Mouse (Mus musculus) hematopoietic stem cell, adult 5-6 weeks (primary cell): Measurements from ENCODE around the gene Evl. TPM values are rescaled to one million over a fixed set of nuclear protein-coding genes. Genes with fewer than 3 reads are reported as not detected.
"Not testable (repeated sequence)": the region's sequence is repeated elsewhere in the genome, so short reads cannot be mapped to it uniquely, and the experiment has no call there.

ENCODE experiments used
- ATAC-seq, 2 experiments: fragments of 125-278 bp in 1 of 2; replicated peaks in 1 of 2; 2 replicates each; pipeline ENCODE4 v1.8.0; 2016 to 2017; ENCODE audit warnings: inconsistent platforms in 2 of 2, mild to moderate bottlenecking in 2 of 2, moderate number of reproducible peaks in 2 of 2, low read depth in 1 of 2, moderate TSS enrichment in 1 of 2; ENCODE audit not compliant: low FRiP score in 2 of 2, poor library complexity in 2 of 2, severe bottlenecking in 2 of 2, insufficient read depth in 1 of 2, low TSS enrichment in 1 of 2
- total RNA-seq: library from RNA; stranded (forward); fragments of 172-1452, 232-1000 nt; gene quantifications from 2 replicates; pipeline ENCODE4 v1.2.3, GENCODE M21; 2017

The Evl gene
- total RNA-seq, 1 experiment from 2014 or later = 19.3 TPM

DNA sequence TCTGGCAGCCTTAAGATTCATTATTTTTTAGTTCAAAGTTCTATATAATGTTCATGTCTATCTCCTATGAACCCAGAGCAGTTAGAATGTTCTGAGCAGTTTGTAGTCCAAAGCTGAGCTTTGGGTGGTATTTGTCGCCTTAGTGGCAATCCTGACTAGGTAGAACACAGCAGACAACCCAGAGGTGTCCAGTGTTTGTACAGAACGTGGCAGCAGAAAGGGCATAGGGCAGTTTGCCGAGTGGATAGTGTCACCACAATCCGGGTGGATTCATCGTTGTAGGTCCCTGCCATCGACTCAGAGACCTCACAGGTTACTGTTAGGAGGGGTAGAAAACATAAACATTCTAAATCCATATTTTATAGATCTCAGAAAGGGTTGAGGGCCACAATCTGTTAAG, 151.0 kb downstream of the Evl start:
- ATAC-seq = no peak

DNA sequence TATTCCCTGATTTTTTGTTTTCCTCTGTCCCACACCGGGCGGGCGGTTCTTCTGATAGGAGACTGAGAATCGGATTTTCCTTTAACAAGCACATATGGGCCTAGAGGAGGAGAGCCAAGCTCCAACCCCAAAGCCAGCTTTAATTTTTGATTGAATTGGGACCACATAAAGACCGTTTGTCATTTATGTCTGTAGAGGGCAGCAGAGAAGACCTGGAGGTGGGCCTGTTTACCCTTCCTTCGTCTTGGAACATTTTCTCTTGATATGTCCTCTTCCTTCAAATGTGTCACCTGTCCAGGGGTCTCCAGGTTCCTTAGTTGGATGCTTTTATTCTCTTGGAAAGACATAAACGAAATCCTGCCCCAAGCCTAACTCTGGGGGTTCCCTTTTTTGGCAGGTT, 151.6 kb downstream of the Evl start:
- ATAC-seq = no peak; a peak in 1 of 4 replicates

DNA sequence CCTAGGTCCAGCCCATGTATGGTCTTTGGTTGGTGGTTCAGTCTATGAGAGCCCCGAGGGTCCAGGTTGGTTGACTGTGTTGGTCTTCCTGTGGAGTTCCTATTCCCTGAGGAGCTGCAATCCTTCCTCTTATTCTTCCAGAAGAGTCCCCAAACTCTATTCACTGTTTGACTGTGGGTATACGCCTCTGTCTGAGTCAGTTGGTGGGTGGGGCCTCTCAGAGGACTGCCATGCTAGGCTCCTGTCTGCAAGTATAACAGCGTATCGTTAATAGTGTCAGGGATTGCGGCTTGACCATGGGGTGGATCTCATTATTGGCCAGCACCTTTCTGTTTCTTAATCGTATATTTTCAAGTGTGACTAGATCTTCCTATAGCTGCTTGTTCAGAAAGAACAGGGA, 154.9 kb downstream of the Evl start:
- ATAC-seq = no peak

DNA sequence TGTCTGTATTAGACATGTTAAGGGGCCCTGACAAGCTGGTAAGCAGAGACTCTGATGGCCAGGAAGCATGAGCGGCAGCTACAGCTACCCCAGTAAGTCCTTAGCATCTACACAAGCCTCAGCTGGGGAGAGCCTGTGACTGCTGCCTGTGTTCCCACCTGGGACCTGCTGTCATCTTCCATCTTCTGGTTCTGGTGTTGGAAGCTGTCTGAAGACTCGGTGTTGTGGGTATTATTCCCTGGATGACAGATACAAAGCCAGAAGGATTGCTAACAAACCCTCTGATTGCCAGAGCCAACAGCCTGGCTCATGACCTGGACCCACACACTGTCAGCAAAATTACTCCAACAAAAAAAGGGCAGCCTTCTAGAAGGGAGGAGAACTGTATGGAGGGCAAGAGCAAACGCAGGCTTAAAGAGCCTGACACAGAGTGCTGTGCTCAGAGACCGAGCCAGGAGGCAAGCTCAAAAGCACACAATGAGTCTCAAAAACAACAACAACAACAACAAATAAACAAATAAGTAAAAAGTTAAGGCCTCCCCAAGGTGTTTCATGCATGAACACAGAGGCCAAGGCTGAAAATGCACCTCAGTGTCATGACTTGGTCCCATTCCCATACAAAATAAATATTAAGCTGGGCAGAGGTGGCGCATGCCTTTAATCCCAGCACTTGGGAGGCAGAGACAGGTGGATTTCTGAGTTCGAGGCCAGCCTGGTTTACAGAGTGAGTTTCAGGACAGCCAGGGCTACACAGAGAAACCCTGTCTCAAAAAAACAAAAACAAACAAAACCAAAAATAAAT, 155.6 kb downstream of the Evl start:
- ATAC-seq = no peak

DNA sequence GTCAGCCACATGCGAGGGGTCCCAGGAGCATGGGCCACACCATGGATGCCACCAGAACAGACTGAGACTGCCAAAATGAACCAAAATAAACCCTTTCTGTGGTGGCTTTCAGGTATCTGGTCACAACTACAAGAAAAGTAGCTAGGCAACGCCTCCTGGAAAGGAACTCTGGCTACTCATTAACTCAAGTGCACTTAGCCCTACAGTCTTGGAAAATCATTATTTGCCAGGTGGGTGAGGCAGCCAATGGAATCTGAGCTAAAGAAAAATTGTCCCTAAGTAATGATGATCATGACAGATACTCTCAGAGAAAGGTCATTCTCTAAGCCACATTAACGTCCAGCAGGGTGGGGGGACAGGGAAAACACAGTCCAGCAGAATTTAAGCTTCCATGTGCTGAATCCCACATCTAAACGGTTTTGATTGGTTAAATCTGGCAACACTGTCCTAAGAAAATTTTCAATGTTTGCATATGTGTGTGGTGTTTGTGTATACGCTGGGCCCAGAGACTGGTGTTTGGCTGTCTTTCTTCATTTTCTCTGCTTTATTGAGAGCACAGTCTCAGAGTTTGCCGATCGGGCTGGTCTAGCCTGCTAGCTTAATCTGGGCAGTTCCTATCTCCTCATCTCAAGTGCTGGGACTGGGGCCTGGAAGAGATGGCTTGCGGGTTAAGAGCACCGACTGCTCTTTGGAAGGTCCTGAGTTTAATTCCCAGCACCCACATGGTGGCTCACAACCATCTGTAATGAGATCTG, 156.5 kb downstream of the Evl start:
- no peak for ATAC-seq

DNA sequence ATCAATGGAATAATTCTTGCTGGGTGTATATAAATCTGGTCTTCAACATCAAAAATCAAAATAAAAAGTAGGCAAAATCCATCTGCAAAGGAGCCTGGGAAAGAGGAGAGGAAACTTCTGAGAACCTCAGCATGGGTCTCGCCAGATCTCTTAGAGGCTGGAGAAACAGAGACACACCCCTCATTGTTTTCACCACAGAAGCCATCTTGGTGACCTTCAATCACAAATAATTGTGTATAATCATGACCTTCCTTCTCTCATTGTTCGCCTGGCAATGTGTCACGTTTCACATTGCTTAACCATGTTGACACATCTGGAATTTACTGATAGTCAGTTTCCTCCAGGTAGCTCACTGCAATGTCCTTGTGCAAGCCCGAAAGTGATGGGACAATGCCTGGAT, 158.0 kb downstream of the Evl start:
- ATAC-seq = no peak

DNA sequence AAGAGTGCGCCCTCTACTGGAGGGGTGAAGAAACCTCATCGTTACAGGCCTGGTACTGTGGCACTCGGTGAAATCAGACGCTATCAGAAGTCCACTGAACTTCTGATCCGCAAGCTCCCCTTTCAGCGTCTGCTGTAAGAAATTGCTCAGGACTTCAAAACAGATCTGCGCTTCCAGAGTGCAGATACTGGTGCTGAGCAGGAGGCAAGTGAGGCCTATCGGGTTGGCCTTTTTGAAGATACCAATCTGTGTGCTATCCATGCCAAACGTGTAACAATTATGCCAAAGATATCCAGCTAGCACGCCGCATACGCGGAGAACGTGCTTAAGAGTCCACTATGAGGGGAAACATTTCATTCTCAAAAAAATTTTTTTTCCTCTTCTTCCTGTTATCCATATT, 159.5 kb downstream of the Evl start:
- not testable (repeated sequence) for ATAC-seq

DNA sequence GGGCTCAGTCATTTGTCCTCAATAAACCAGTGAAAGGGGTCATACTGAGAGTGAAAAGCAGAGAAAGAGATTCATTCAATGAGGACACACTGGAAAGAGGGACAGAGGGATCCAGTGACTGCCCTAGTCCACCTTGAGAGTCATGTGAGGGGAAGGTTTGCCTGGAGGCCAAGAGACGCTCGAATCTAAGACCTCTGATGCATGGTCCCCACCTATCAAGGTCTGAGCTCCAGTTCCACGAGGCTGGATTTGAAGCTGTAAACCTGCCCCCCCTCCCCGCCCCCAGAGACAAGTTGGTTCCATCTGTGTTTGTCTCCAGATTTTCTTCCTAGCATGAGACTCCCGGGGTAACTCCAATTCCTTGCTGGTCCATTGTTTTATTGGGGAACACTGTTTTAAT, 161.3 kb downstream of the Evl start:
- ATAC-seq = no peak

DNA sequence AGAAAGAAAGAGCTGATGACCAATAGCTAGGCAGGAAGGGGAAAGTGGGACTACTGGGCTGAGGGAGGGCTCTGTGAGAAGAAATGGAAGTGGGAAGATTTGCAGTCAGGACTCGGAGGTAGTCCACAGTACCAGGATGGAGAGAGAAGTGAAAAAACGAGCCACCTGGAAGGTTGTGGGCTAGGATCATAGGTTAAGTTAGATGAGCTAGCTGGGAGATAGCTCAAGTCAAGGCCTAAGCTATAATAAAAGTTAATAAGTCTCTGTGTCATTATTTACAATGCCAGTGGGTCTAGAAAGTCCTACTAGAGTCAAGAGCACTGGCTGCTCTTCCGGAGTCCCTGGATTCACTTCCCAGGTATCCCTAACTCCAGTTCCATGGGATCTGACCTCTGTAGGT, 164.0 kb downstream of the Evl start:
- no peak for ATAC-seq

DNA sequence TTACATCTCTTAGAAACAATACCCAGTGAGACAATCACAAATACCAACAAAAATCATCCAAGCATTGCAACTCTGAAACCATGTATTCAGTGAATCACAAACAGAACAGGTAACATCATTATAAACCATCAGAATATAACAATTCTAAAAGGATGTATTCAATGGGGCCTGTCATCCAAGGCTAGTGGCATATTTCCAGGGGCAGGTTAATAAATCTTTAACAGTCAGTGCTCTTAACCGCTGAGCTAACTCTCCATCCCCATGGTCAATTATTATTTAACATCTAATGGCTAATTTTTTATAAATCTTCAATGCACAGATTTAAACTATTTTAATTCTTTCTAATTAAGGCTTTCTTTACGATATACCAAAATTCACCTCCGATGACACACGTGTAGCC, 167.9 kb downstream of the Evl start:
- ATAC-seq = no peak

DNA sequence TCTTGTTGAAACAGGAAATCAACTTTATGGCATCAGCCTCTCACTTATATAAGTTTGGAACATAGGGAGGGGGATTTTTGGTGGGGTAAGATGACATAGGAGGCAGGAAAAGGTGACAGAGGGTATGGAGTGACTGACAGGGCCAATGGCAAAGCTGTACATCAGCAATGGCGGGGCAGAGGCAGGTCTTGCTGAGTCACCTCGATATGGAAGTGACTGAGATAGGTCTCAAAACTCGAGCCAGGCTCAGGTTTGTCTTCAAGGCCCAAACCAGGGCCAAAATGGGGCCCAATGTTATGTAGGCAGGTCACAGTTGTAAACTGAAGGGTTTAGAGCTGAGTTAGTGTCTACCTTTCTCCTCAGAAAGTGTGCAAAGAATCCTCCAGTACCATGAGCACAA, 169.3 kb downstream of the Evl start:
- ATAC-seq = no peak

DNA sequence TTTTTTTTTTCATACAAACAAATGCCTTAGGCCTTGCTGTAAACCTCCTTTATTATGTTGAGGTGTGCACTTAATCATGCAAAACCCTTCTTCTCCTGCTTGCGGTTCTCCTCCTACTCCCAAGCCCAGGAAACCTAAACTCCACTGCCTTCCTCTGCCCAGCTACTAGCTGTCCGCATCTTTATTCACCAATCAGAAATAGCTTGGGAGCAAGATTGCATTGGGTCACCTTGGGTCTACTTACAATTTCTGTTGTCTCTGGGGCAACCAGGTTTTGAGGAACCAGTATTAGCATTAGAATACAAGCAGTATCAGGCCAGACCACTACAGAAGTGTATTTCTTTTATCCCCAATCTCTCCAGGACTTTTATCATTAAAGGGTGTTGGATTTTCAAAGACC, 179.9 kb downstream of the Evl start:
- no peak for ATAC-seq

DNA sequence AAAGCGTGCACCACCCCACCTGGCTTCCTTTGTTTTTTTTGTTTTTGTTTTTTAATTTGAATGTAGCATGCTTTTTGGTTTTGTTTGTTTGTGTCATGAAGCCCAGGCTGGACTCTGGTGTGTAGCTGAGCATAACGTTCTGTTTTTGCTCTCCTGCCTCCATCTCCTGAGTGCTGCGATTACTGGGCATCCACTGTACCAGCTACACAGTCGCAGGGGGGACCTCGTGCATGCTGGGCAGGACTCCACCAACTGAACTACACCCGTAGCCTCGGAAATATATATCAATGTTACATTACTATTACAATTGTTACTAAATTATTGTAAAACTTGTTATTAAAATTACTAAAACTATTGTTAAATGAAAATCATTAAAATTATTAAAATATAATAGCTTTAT, 183.3 kb downstream of the Evl start:
- ATAC-seq = no peak

Other genes starting within 250 kb of the Evl start
- not detected in 2 replicates for gene Hhipl1, start 248.4 kb upstream of the Evl start, total RNA-seq
- gene Cyp46a1, start 220.3 kb upstream of the Evl start, total RNA-seq = 0.10 and 0.38 TPM in 2 replicates
- not detected in 2 replicates for gene Eml1, start 183.8 kb upstream of the Evl start, total RNA-seq
- gene Degs2, start 147.6 kb downstream of the Evl start, total RNA-seq = not detected in 2 replicates
- 71.9 and 76.6 TPM in 2 replicates for gene Yy1, start 238.3 kb downstream of the Evl start, total RNA-seq